ENCODE assay signal across 8 mouse cellular contexts in the genomic region with DNA sequence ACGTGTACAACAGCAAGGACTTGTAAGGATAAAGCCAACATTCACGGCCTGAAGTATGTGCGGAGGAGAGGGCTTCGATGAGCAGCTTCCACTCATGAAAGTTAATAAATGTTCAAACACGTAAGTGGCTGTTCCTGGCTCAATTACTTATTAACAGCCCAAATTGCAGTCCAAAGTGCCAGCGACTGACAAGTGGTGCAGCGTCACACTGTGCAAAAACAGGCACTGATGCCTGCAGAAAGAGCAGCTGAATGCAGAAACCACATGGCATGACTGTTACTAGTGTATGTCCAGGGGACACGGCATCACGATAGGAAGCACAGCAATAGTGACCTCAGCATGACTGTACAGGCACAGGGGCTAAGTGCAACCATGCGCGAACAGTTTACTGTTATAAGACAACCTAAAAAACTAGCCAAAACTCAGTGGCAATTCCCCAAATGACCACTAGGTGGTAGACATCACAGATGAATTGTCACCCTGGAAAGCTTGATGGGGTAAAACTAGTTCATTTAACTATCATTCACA. TPM values are rescaled to one million over a fixed set of nuclear protein-coding genes. Genes with fewer than 3 reads are reported as not detected.
DNase-seq lines count a peak whose midpoint lies in the region; ATAC-seq and TF ChIP-seq lines count a peak whose summit lies in the region.
"Had no signal": no experiment of that assay in that cellular context is flagged by ENCODE, and none has a peak within 500 bp of the region (broad histone marks: within the 10 kb centered on the region; RNA-seq: fewer than 3 reads in every experiment).

No protein-coding gene starts in this region.

- H3K4me3 ChIP-seq in thymus, adult 2 months (ENCODE audit: control insufficient read depth, insufficient read depth, low read length): no peak overlapping the region
- H3K4me3 ChIP-seq in forebrain, embryonic 15.5 days: no peak overlapping the region
- no peak overlapping the region for H3K4me3 ChIP-seq in kidney, embryonic 14.5 days (ENCODE audit: low read length)
- no peak overlapping the region; the same call in 1 of the 2 replicates for H3K4me3 ChIP-seq in liver, embryonic 15.5 days (replicated peaks)
- H3K4me3 ChIP-seq: heart, embryonic 13.5 days had no signal

- H3K27ac ChIP-seq in thymus, adult 2 months (ENCODE audit: control insufficient read depth, insufficient read depth, low read length): no peak overlapping the region
- H3K27ac ChIP-seq in forebrain, embryonic 15.5 days (replicated peaks): no peak overlapping the region
- no peak overlapping the region for H3K27ac ChIP-seq in kidney, embryonic 14.5 days (ENCODE audit: low read depth, low read length)
- H3K27ac ChIP-seq in liver, embryonic 15.5 days (replicated peaks): no peak overlapping the region
- H3K27ac ChIP-seq: heart, embryonic 13.5 days had no signal

- no peaks in the 10 kb centered on the region for H3K36me3 ChIP-seq in thymus, adult 2 months (ENCODE audit: control insufficient read depth, insufficient read depth, low read length)
- H3K36me3 ChIP-seq in forebrain, embryonic 15.5 days: peaks cover 23% of the 10 kb centered on the region
- H3K36me3 ChIP-seq in kidney, embryonic 14.5 days (ENCODE audit: control insufficient read depth, insufficient read depth, low read length): peaks cover 11% of the 10 kb centered on the region; the same call in 1 of the 2 replicates
- H3K36me3 ChIP-seq in liver, embryonic 15.5 days (replicated peaks): no peaks in the 10 kb centered on the region

- ATAC-seq in forebrain, embryonic 15.5 days (replicated peaks): peak; percentile 46; the same call in 1 of the 2 replicates
- peak; percentile 81 for ATAC-seq in kidney, embryonic 14.5 days (ENCODE audit: low FRiP score, low TSS enrichment)
- peak; percentile 41 for ATAC-seq in liver, embryonic 15.5 days (ENCODE audit: insufficient read depth)

- TF ChIP-seq POLR2A in thymus, adult 2 months (IDR thresholded peaks at IDR 0.05; ENCODE audit: control insufficient read depth, extremely low read depth, insufficient read depth, low read length, poor library complexity): no peak
- no peak for TF ChIP-seq POLR2A in brain, embryonic 14.5 days (IDR thresholded peaks at IDR 0.05; ENCODE audit: borderline replicate concordance, extremely low read depth, insufficient read depth, insufficient read length, poor library complexity, severe bottlenecking)

- DNase-seq in thymus, adult 2 months: peak; percentile 60
- no peak for DNase-seq in thymus, adult 18-20 months
- peak; percentile 70 for DNase-seq in brain, embryonic 14.5 days (ENCODE audit: low read depth)
- DNase-seq in right cerebral cortex, postnatal 10 days (ENCODE audit: low spot score in 2 of 2): peak; percentile 52 to 53

- no peak overlapping the region for H3K9ac ChIP-seq in forebrain, embryonic 15.5 days (replicated peaks)
- no peak overlapping the region for H3K9ac ChIP-seq in kidney, embryonic 14.5 days (ENCODE audit: low read depth, low read length)
- H3K9ac ChIP-seq in liver, embryonic 15.5 days: no peak overlapping the region
- H3K9ac ChIP-seq: heart, embryonic 13.5 days had no signal

- no peak overlapping the region for H3K4me2 ChIP-seq in forebrain, embryonic 15.5 days (replicated peaks)
- no peak overlapping the region for H3K4me2 ChIP-seq in kidney, embryonic 14.5 days (replicated peaks; ENCODE audit: low read depth, low read length)
- no peak overlapping the region for H3K4me2 ChIP-seq in liver, embryonic 15.5 days
- H3K4me2 ChIP-seq: heart, embryonic 13.5 days had no signal

- TF ChIP-seq CTCF in thymus, adult 2 months (IDR thresholded peaks at IDR 0.05; ENCODE audit: borderline replicate concordance, control insufficient read depth, extremely low read depth, insufficient read depth, low read length, poor library complexity): no peak
- TF ChIP-seq CTCF in brain, embryonic 14.5 days (IDR thresholded peaks at IDR 0.05; ENCODE audit: borderline replicate concordance, extremely low read depth, insufficient read depth, insufficient read length): peak; percentile 53; the same call in 1 of the 2 replicates

- no peaks in the 10 kb centered on the region for H3K27me3 ChIP-seq in thymus, adult 2 months (ENCODE audit: control insufficient read depth, insufficient read depth, low read length)
- no peaks in the 10 kb centered on the region for H3K27me3 ChIP-seq in forebrain, embryonic 15.5 days
- no peaks in the 10 kb centered on the region for H3K27me3 ChIP-seq in kidney, embryonic 14.5 days (ENCODE audit: control insufficient read depth, insufficient read depth, low read length)
- no peaks in the 10 kb centered on the region for H3K27me3 ChIP-seq in liver, embryonic 15.5 days
- H3K27me3 ChIP-seq: heart, embryonic 13.5 days had no signal

- no peaks in the 10 kb centered on the region for H3K9me3 ChIP-seq in forebrain, embryonic 15.5 days
- H3K9me3 ChIP-seq in kidney, embryonic 14.5 days (ENCODE audit: control insufficient read depth, low read length): no peaks in the 10 kb centered on the region
- H3K9me3 ChIP-seq in liver, embryonic 15.5 days (replicated peaks): no peaks in the 10 kb centered on the region
- H3K9me3 ChIP-seq: heart, embryonic 13.5 days had no signal

- 86% methylated on average over 11 of the region's 11 CpGs for WGBS in thymus, adult 2 months
- 84% methylated on average over 11 of the region's 11 CpGs for WGBS in forebrain, embryonic 15.5 days
- 67% methylated on average over 11 of the region's 11 CpGs for WGBS in kidney, embryonic 14.5 days
- WGBS in liver, embryonic 15.5 days (ENCODE audit: insufficient replicate concordance): 68% methylated on average over 11 of the region's 11 CpGs

- no peaks in the 10 kb centered on the region for H3K4me1 ChIP-seq in thymus, adult 2 months (replicated peaks; ENCODE audit: control insufficient read depth, insufficient read depth, low read length)
- no peaks in the 10 kb centered on the region for H3K4me1 ChIP-seq in forebrain, embryonic 15.5 days
- H3K4me1 ChIP-seq in kidney, embryonic 14.5 days (ENCODE audit: control insufficient read depth, insufficient read depth, low read length): no peaks in the 10 kb centered on the region
- no peaks in the 10 kb centered on the region for H3K4me1 ChIP-seq in liver, embryonic 15.5 days (replicated peaks)
- H3K4me1 ChIP-seq: heart, embryonic 13.5 days had no signal

RNA-seq across cellular contexts. Expression of a gene that starts 31.3 kb away (rescaled TPM):
- polyA plus RNA-seq in thymus, adult 2 months (2012; rRNA removed): 14.5 and 17.7 TPM in 2 replicates
- 104 and 116 TPM in 2 replicates for polyA plus RNA-seq in brain, embryonic 14.5 days (2012; rRNA removed)
- polyA plus RNA-seq in forebrain, embryonic 15.5 days (2015; fragmentation: Nextera tagmentation; extraction: Ambion mirVana): 183 and 184 TPM in 2 replicates
- 107 and 112 TPM in 2 replicates for polyA plus RNA-seq in kidney, embryonic 14.5 days (2014; fragmentation: Nextera tagmentation; extraction: Ambion mirVana)
- 22.4 and 25.5 TPM in 2 replicates for polyA plus RNA-seq in liver, embryonic 15.5 days (2015; fragmentation: Nextera tagmentation; extraction: Ambion mirVana)

Comparison
In these comparisons a context has a peak if more than half of its experiments do, and no peak if none do; other contexts are left out.
1. DNase-seq: peak in thymus, adult 2 months (single experiment), brain, embryonic 14.5 days (single experiment) and right cerebral cortex, postnatal 10 days (2 of 2); none in thymus, adult 18-20 months (0 of 2).
2. Peak in every context shown above with its lines, with median percentiles within 50 percentile points of each other: ATAC-seq.